Mouse (Mus musculus): ENCODE data around the gene D17H6S53E.

GRCm38 (mm10) chr17:35153931-35154330, 27.8 kb downstream of the D17H6S53E start:
- TF ChIP-seq CTCF (IDR thresholded peaks at IDR 0.05; ENCODE audit: insufficient read depth, low read length): no peak
- TF ChIP-seq POLR2A (IDR thresholded peaks at IDR 0.05; ENCODE audit: borderline replicate concordance, extremely low read depth, low read depth, low read length): no peak
